Mouse (Mus musculus) MEL (cell line): ENCODE data around the gene Sh3gl2. TPM values are rescaled to one million over a fixed set of nuclear protein-coding genes. Genes with fewer than 3 reads are reported as not detected.

Experiments used
- DNase-seq: peaks from one replicate; pipeline ENCODE4 v3.0.0; 2011; ENCODE audit warnings: low read depth, low spot score
- H3K27ac ChIP-seq: 2 replicates; pipeline ENCODE4 v1.5.1; 2012; ENCODE audit warnings: low read depth, mild to moderate bottlenecking, control low read depth, low read length, moderate library complexity; ENCODE audit not compliant: control insufficient read depth
- H3K27me3 ChIP-seq, 2 experiments: fragments of 150-350 bp in 1 of 2; sonication (generic) in 1 of 2; 2 replicates each; pipeline ENCODE4 v1.6.1; 2012; ENCODE audit warnings: low read length in 2 of 2, mild to moderate bottlenecking in 2 of 2, improper control_type of control experiment in 1 of 2, moderate library complexity in 1 of 2; ENCODE audit not compliant: insufficient read depth in 2 of 2, control insufficient read depth in 1 of 2
- H3K36me3 ChIP-seq, 2 experiments: 2 replicates each; pipeline ENCODE4 v1.6.1; 2012 to 2014; ENCODE audit warnings: low read length in 2 of 2, improper control_type of control experiment in 1 of 2, inconsistent platforms in 1 of 2, mild to moderate bottlenecking in 1 of 2; ENCODE audit not compliant: insufficient read depth in 2 of 2, control insufficient read depth in 1 of 2
- H3K4me1 ChIP-seq, 2 experiments: fragments of 150-350 bp in 1 of 2; sonication (generic) in 1 of 2; 2 replicates each; pipeline ENCODE4 v1.6.1; 2012; ENCODE audit warnings: low read length in 2 of 2, improper control_type of control experiment in 1 of 2, mild to moderate bottlenecking in 1 of 2; ENCODE audit not compliant: insufficient read depth in 2 of 2, control insufficient read depth in 1 of 2
- H3K4me3 ChIP-seq, 2 experiments: fragments of 150-350 bp in 1 of 2; sonication (generic) in 1 of 2; 2 replicates each; pipeline ENCODE4 v1.5.1; 2012; ENCODE audit warnings: low read depth in 2 of 2, low read length in 2 of 2, mild to moderate bottlenecking in 2 of 2, moderate library complexity in 2 of 2, control low read depth in 1 of 2, improper control_type of control experiment in 1 of 2; ENCODE audit not compliant: control insufficient read depth in 1 of 2, insufficient read depth in 1 of 2
- H3K79me2 ChIP-seq: 2 replicates; pipeline ENCODE4 v1.6.1; 2012; ENCODE audit warnings: mild to moderate bottlenecking, low read length, moderate library complexity; ENCODE audit not compliant: control insufficient read depth, poor library complexity, insufficient read depth
- H3K9ac ChIP-seq: 2 replicates; pipeline ENCODE4 v1.6.1; 2012; ENCODE audit warnings: low read depth, mild to moderate bottlenecking, control low read depth, low read length, moderate library complexity; ENCODE audit not compliant: control insufficient read depth, poor library complexity, severe bottlenecking
- H3K9me3 ChIP-seq: fragments of 150-350 bp; sonication (generic); replicated peaks from 2 replicates; pipeline ENCODE4 v1.6.1; 2012; ENCODE audit warnings: mild to moderate bottlenecking, low read length, improper control_type of control experiment, moderate library complexity; ENCODE audit not compliant: insufficient read depth
- BHLHE40 ChIP-seq: IDR thresholded peaks from 2 replicates; pipeline ENCODE4 v1.6.1; 2012; ENCODE audit warnings: low read depth, mild to moderate bottlenecking, inconsistent platforms, low read length, improper control_type of control experiment, borderline replicate concordance
- CHD1 ChIP-seq: IDR thresholded peaks from 2 replicates; pipeline ENCODE4 v1.6.1; 2012; ENCODE audit warnings: low read depth, mild to moderate bottlenecking, inconsistent platforms, low read length, improper control_type of control experiment
- CHD2 ChIP-seq: IDR thresholded peaks from 2 replicates; pipeline ENCODE4 v1.6.1; 2011; ENCODE audit warnings: low read length, improper control_type of control experiment
- CTCF ChIP-seq, 3 experiments: IDR thresholded peaks in 2 of 3; conservative IDR thresholded peaks in 1 of 3; 2 replicates each; pipeline ENCODE4 v1.5.1; 2011 to 2012; ENCODE audit warnings: low read length in 3 of 3, low read depth in 2 of 3, mild to moderate bottlenecking in 2 of 3, improper control_type of control experiment in 1 of 3, inconsistent platforms in 1 of 3, mixed read lengths in 1 of 3, moderate library complexity in 1 of 3; ENCODE audit not compliant: control insufficient read depth in 1 of 3, insufficient read depth in 1 of 3, poor library complexity in 1 of 3, severe bottlenecking in 1 of 3
- ELF1 ChIP-seq: IDR thresholded peaks from 2 replicates; pipeline ENCODE4 v1.6.1; 2014; ENCODE audit warnings: low read depth, mild to moderate bottlenecking, inconsistent platforms, low read length, improper control_type of control experiment, moderate library complexity
- EP300 ChIP-seq, 2 experiments: IDR thresholded peaks; 2 replicates each; pipeline ENCODE4 v1.6.1; 2011; ENCODE audit warnings: improper control_type of control experiment in 2 of 2, low read length in 2 of 2, low read depth in 1 of 2, mild to moderate bottlenecking in 1 of 2
- ETS1 ChIP-seq: IDR thresholded peaks from 2 replicates; pipeline ENCODE4 v1.6.1; 2012; ENCODE audit warnings: low read depth, mild to moderate bottlenecking, inconsistent platforms, low read length, improper control_type of control experiment, moderate library complexity
- GABPA ChIP-seq: IDR thresholded peaks from 2 replicates; pipeline ENCODE4 v1.6.1; 2012; ENCODE audit warnings: low read depth, mild to moderate bottlenecking, inconsistent platforms, low read length, improper control_type of control experiment, moderate library complexity
- GATA1 ChIP-seq: IDR thresholded peaks from 2 replicates; pipeline ENCODE4 v1.6.1; 2011; ENCODE audit warnings: low read depth, low read length, improper control_type of control experiment
- JUND ChIP-seq: IDR thresholded peaks from 2 replicates; pipeline ENCODE4 v1.6.1; 2011; ENCODE audit warnings: low read depth, mild to moderate bottlenecking, improper control_type of control experiment, low read length
- MAX ChIP-seq: IDR thresholded peaks from 2 replicates; pipeline ENCODE4 v1.6.1; 2011; ENCODE audit warnings: low read length, improper control_type of control experiment
- MEF2A ChIP-seq: IDR thresholded peaks from 2 replicates; pipeline ENCODE4 v1.6.1; 2014; ENCODE audit warnings: low read depth, mild to moderate bottlenecking, inconsistent platforms, low read length, improper control_type of control experiment; ENCODE audit not compliant: poor library complexity, insufficient replicate concordance, severe bottlenecking; ENCODE audit errors: extremely low read depth
- MYC ChIP-seq: IDR thresholded peaks from 2 replicates; pipeline ENCODE4 v1.6.1; 2011; ENCODE audit warnings: low read depth, mild to moderate bottlenecking, low read length, improper control_type of control experiment, moderate library complexity
- POLR2AphosphoS2 ChIP-seq: IDR thresholded peaks from 2 replicates; pipeline ENCODE4 v1.6.1; 2011; ENCODE audit warnings: low read length, improper control_type of control experiment
- SMC3 ChIP-seq: IDR thresholded peaks from 2 replicates; pipeline ENCODE4 v1.6.1; 2011; ENCODE audit warnings: low read depth, low read length, improper control_type of control experiment
- TAL1 ChIP-seq: IDR thresholded peaks from 2 replicates; pipeline ENCODE4 v1.6.1; 2012; ENCODE audit warnings: mild to moderate bottlenecking, inconsistent platforms, low read length, moderate library complexity, mixed read lengths
- USF1 ChIP-seq: IDR thresholded peaks from 2 replicates; pipeline ENCODE4 v1.6.1; 2014; ENCODE audit warnings: low read depth, mild to moderate bottlenecking, inconsistent platforms, low read length, improper control_type of control experiment, moderate library complexity
- ZMIZ1 ChIP-seq: IDR thresholded peaks from 2 replicates; pipeline ENCODE4 v1.6.1; 2012; ENCODE audit warnings: low read depth, mild to moderate bottlenecking, inconsistent platforms, low read length, improper control_type of control experiment, moderate library complexity
- ZNF384 ChIP-seq: IDR thresholded peaks from 2 replicates; pipeline ENCODE4 v1.6.1; 2012; ENCODE audit warnings: low read depth, mild to moderate bottlenecking, inconsistent platforms, low read length, improper control_type of control experiment
- polyA plus RNA-seq, 2 experiments: library from polyadenylated mRNA; stranded (reverse) in 1 of 2; unstranded in 1 of 2; fragments of >175 nt in 1 of 2; fragments of >200 nt in 1 of 2; gene quantifications; 2 replicates each; pipeline versions ENCODE4 v1.2.1 to v1.2.4; 2012; ENCODE audit warnings: low replicate concordance in 2 of 2, low read depth in 1 of 2; ENCODE audit not compliant: insufficient read length in 2 of 2, insufficient read depth in 1 of 2, missing spikeins in 1 of 2
- total RNA-seq: library from RNA; depleted of rRNA; stranded (reverse); fragments of 300-350 nt; gene quantifications from 2 replicates; pipeline ENCODE4 v1.2.3, GENCODE M21; 2012

Gene Sh3gl2
- total and polyA plus RNA-seq, 3 experiments = not detected

- Histone ChIP-seq H3K36me3 (no peaks in the 10 kb centered on the region), H3K9me3 (no peaks in the 10 kb centered on the region), H3K4me3 (no peak overlapping the region), H3K27ac (no peak overlapping the region), H3K27me3 (no peaks in the 10 kb centered on the region), H3K4me1 (no peaks in the 10 kb centered on the region), H3K79me2 (no peaks in the 10 kb centered on the region), H3K9ac (no peak overlapping the region)
- DNase-seq = no peak
- no peak for TF ChIP-seq MAX
- TF ChIP-seq, all 39 proteins: peak for 0
Observed at GRCm38 (mm10) chr4:85416466-85416865, 211.5 kb downstream of the Sh3gl2 start.

- Histone ChIP-seq H3K9ac (no peak overlapping the region), H3K27me3 (no peaks in the 10 kb centered on the region), H3K36me3 (no peaks in the 10 kb centered on the region), H3K27ac (no peak overlapping the region), H3K79me2 (no peaks in the 10 kb centered on the region), H3K9me3 (no peaks in the 10 kb centered on the region), H3K4me3 (no peak overlapping the region), H3K4me1 (no peaks in the 10 kb centered on the region)
- TF ChIP-seq ZNF384 (no peak), USF1 (no peak), CTCF (IDR thresholded peaks at IDR 0.05 in 2 of 3, conservative IDR thresholded peaks at IDR 0.05 in 1 of 3; ENCODE audit: control insufficient read depth in 1 of 3, insufficient read depth in 1 of 3, low read depth in 2 of 3, low read length in 3 of 3, poor library complexity in 1 of 3, severe bottlenecking in 1 of 3) (no peak)
- no peak for DNase-seq
Observed at GRCm38 (mm10) chr4:85420429-85420828, 215.5 kb downstream of the Sh3gl2 start.

GRCm38 (mm10) chr4:85426211-85426610 is 221.3 kb downstream of the Sh3gl2 start:
- Histone ChIP-seq H3K9me3 (no peaks in the 10 kb centered on the region), H3K27ac (no peak overlapping the region), H3K4me3 (no peak overlapping the region), H3K9ac (no peak overlapping the region), H3K36me3 (no peaks in the 10 kb centered on the region), H3K4me1 (no peaks in the 10 kb centered on the region), H3K27me3 (no peaks in the 10 kb centered on the region), H3K79me2 (no peaks in the 10 kb centered on the region)
- no peak for DNase-seq
- TF ChIP-seq EP300 (IDR thresholded peaks at IDR 0.05; ENCODE audit: low read depth in 1 of 2, low read length in 2 of 2) = no peak
- TF ChIP-seq ZMIZ1 = no peak
- TF ChIP-seq POLR2AphosphoS2 = no peak
- TF ChIP-seq ELF1 = no peak
- no peak for TF ChIP-seq BHLHE40
- TF ChIP-seq SMC3 = no peak
- TF ChIP-seq CTCF (IDR thresholded peaks at IDR 0.05 in 2 of 3, conservative IDR thresholded peaks at IDR 0.05 in 1 of 3; ENCODE audit: control insufficient read depth in 1 of 3, insufficient read depth in 1 of 3, low read depth in 2 of 3, low read length in 3 of 3, poor library complexity in 1 of 3, severe bottlenecking in 1 of 3) = no peak
- no peak for TF ChIP-seq MYC
- TF ChIP-seq CHD1 = no peak
- no peak for TF ChIP-seq GABPA
- TF ChIP-seq TAL1 = no peak
- no peak for TF ChIP-seq GATA1
- TF ChIP-seq ZNF384 = no peak
- no peak for TF ChIP-seq MEF2A
- no peak for TF ChIP-seq ETS1
- no peak for TF ChIP-seq CHD2
- no peak for TF ChIP-seq MAX
- TF ChIP-seq JUND = no peak
